Mouse (Mus musculus): ENCODE data around the gene Trim7. TPM values are rescaled to one million over a fixed set of nuclear protein-coding genes. Genes with fewer than 3 reads are reported as not detected.

Trim7 gene
- total RNA-seq, 2 experiments from 2014 or later: 2.6 to 2.8 TPM

- no peak overlapping the region for H3K27ac ChIP-seq
- peak; percentile 31; the same call in 1 of the 2 replicates for TF ChIP-seq CTCF (conservative IDR thresholded peaks at IDR 0.05)
- no peak overlapping the region for H3K4me3 ChIP-seq
- no peak for DNase-seq (ENCODE audit: low spot score in 2 of 2)
Observed at GRCm38 (mm10) chr11:48851270-48851995, 25.5 kb downstream of the Trim7 start.

- H3K4me3 ChIP-seq: no peak overlapping the region
- no peak overlapping the region; the same call in 1 of the 2 replicates for H3K27ac ChIP-seq
- TF ChIP-seq CTCF (conservative IDR thresholded peaks at IDR 0.05): no peak
- DNase-seq (ENCODE audit: low spot score in 2 of 2): no peak
Observed at GRCm38 (mm10) chr11:48852190-48852589, 26.2 kb downstream of the Trim7 start.

- TF ChIP-seq CTCF (conservative IDR thresholded peaks at IDR 0.05): no peak
- H3K27ac ChIP-seq: peak overlapping the region; percentile 80
- H3K4me3 ChIP-seq: peak overlapping the region; percentile 68
- no peak for DNase-seq (ENCODE audit: low spot score in 2 of 2)
Observed at GRCm38 (mm10) chr11:48852624-48853473, 26.9 kb downstream of the Trim7 start.

- peak; percentile 92 for DNase-seq (ENCODE audit: low spot score in 2 of 2)
- Histone ChIP-seq H3K27ac (peak overlapping the region; percentile 80), H3K4me3 (peak overlapping the region; percentile 68)
- TF ChIP-seq CTCF (conservative IDR thresholded peaks at IDR 0.05): peak; percentile 57
Observed at GRCm38 (mm10) chr11:48853474-48854180, 27.7 kb downstream of the Trim7 start.

- Histone ChIP-seq H3K27ac (0 out of 2 replicates have a peak overlapping the region, but pooled peaks have one; percentile 28), H3K4me3 (peak overlapping the region; percentile 68)
- peak; percentile 92 for TF ChIP-seq CTCF (conservative IDR thresholded peaks at IDR 0.05)
- peak; percentile 58 to 68 for DNase-seq (ENCODE audit: low spot score in 2 of 2)
Observed at GRCm38 (mm10) chr11:48859014-48859413, 33.1 kb downstream of the Trim7 start.

- H3K4me3 ChIP-seq: no peak overlapping the region
- no peak for DNase-seq (ENCODE audit: low spot score in 2 of 2)
- H3K27ac ChIP-seq: no peak overlapping the region
- TF ChIP-seq CTCF (conservative IDR thresholded peaks at IDR 0.05): no peak
Observed at GRCm38 (mm10) chr11:48862784-48863319, 36.9 kb downstream of the Trim7 start.

- no peak for TF ChIP-seq CTCF (conservative IDR thresholded peaks at IDR 0.05)
- Histone ChIP-seq H3K4me3 (no peak overlapping the region), H3K27ac (no peak overlapping the region)
- no peak for DNase-seq (ENCODE audit: low spot score in 2 of 2)
Observed at GRCm38 (mm10) chr11:48863808-48864207, 37.9 kb downstream of the Trim7 start.

GRCm38 (mm10) chr11:48866481-48866880, 40.5 kb downstream of the Trim7 start:
- Histone ChIP-seq H3K4me3 (no peak overlapping the region), H3K27ac (no peak overlapping the region)
- TF ChIP-seq CTCF (conservative IDR thresholded peaks at IDR 0.05): no peak
- DNase-seq (ENCODE audit: low spot score in 2 of 2): no peak

- no peak overlapping the region for H3K27ac ChIP-seq
- DNase-seq (ENCODE audit: low spot score in 2 of 2): no peak
- no peak for TF ChIP-seq CTCF (conservative IDR thresholded peaks at IDR 0.05)
- peak overlapping the region; percentile 65 for H3K4me3 ChIP-seq
Observed at GRCm38 (mm10) chr11:48869380-48870110, 43.6 kb downstream of the Trim7 start.

GRCm38 (mm10) chr11:48870781-48871180, 44.8 kb downstream of the Trim7 start:
- TF ChIP-seq CTCF (conservative IDR thresholded peaks at IDR 0.05): no peak
- DNase-seq (ENCODE audit: low spot score in 2 of 2): no peak
- peak overlapping the region; percentile 86 for H3K27ac ChIP-seq

GRCm38 (mm10) chr11:48871201-48871772, 45.3 kb downstream of the Trim7 start, which contains the start of gene Irgm1:
Gene Irgm1 (minus strand): TSS chr11:48871683.
- H3K4me3 ChIP-seq: peak within 1 kb of the TSS; percentile 65
- TF ChIP-seq CTCF (conservative IDR thresholded peaks at IDR 0.05): peak; percentile 36

More at GRCm38 (mm10) chr11:48870781-48871180, 44.8 kb downstream of the Trim7 start:
- H3K4me3 ChIP-seq: peak overlapping the region; percentile 65

More at GRCm38 (mm10) chr11:48871201-48871772, 45.3 kb downstream of the Trim7 start, which contains the start of gene Irgm1:
- DNase-seq (ENCODE audit: low spot score in 2 of 2): peak in 1 of 2 experiments; percentile 37
- H3K27ac ChIP-seq: peak within 1 kb of the TSS; percentile 86

Data from layer of hippocampus, adult 2 months (tissue).